Mouse (Mus musculus) adrenal gland, adult (tissue): ENCODE measurements around the gene Olfr68.
"Not testable (repeated sequence)": the region's sequence is repeated elsewhere in the genome, so short reads cannot be mapped to it uniquely, and the experiment has no call there.

ENCODE experiments used
- DNase-seq, 2 experiments: peaks; one replicate each; pipeline ENCODE4 v3.0.0; 2022 to 2023; ENCODE audit warnings: low spot score in 1 of 2; ENCODE audit not compliant: inconsistent age in 2 of 2

Olfr68 gene

GRCm38 (mm10) chr7:103767687-103768086, 11.8 kb downstream of the Olfr68 start:
- DNase-seq = not testable (repeated sequence)

GRCm38 (mm10) chr7:103762212-103762611, 17.3 kb downstream of the Olfr68 start:
- not testable (repeated sequence) for DNase-seq

- no peak for DNase-seq
Observed at GRCm38 (mm10) chr7:103757233-103757632, 22.3 kb downstream of the Olfr68 start, which contains the start of gene Olfr630. TSS of gene Olfr630 (minus strand) at chr7:103757333.

DNA sequence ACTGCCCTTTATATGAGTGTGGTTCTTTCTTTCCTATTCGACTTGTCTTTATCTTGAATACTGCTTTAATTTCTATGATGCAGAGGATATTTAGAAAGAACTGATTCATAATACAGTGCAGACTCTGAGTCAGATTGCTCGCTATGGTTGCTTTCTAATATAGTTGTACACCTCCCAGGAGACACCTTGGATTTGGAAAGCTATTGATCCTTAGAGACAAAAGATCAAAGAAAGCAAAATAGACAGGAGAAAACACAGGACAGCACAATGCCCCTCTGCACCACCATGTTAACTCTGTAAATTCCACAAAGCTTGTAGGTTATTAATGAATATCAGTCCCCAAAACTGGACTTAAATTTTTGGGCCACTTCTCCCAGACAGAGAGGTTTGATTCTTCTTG, 34.7 kb downstream of the Olfr68 start, which contains the start of gene Olfr629:
Gene Olfr629 (minus strand): TSS at position 101 of the 400 bp plus-strand sequence.
- DNase-seq = no peak

DNA sequence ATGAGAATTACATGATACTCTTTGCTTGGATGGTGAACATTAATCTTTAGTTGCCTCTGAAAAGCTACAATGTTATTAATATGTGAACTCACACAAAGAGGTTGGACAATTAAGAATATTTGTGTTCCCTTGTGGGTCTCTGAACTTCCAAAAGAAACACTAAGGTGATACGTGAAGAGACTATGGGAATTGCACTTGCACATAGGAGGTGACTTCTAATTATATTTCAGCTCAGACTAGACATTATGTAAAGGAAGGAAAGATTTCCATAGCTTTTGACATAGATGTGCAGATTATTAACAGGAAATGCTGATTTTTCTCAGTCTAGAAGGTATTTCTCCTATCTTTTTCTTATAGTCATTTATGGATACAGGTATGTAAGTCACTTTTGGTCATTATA, 49.4 kb downstream of the Olfr68 start, which contains the start of gene Olfr628:
Gene Olfr628 (plus strand): TSS at position 301 of the 400 bp plus-strand sequence.
- DNase-seq = no peak
